Mouse (Mus musculus) midbrain, embryonic 11.5 days (tissue): ENCODE data around the gene Acot3. TPM values are rescaled to one million over a fixed set of nuclear protein-coding genes. Genes with fewer than 3 reads are reported as not detected.
"Not testable (repeated sequence)": the region's sequence is repeated elsewhere in the genome, so short reads cannot be mapped to it uniquely, and the experiment has no call there.

Source experiments
- ATAC-seq: fragments of 200-750 bp; cut with Nextera tagmentation; 2 replicates; pipeline ENCODE4 v1.8.0; 2017; ENCODE audit warnings: moderate TSS enrichment, moderate library complexity; ENCODE audit not compliant: low FRiP score
- DNase-seq: peaks from one replicate; pipeline ENCODE4 v3.0.0; 2015; ENCODE audit warnings: low spot score; ENCODE audit errors: missing footprints
- H3K27ac ChIP-seq: fragments of 300-500 bp; sonication (generic); 2 replicates; pipeline ENCODE4 v1.5.1; 2014; ENCODE audit warnings: low read depth, low read length
- H3K27me3 ChIP-seq: fragments of 300-500 bp; sonication (generic); 2 replicates; pipeline ENCODE4 v1.6.1; 2014; ENCODE audit warnings: mild to moderate bottlenecking, low read length, moderate library complexity, mixed read lengths; ENCODE audit not compliant: control insufficient read depth, insufficient read depth
- H3K36me3 ChIP-seq: fragments of 300-500 bp; sonication (generic); 2 replicates; pipeline ENCODE4 v1.6.1; 2014; ENCODE audit warnings: mild to moderate bottlenecking, low read length, moderate library complexity, mixed read lengths; ENCODE audit not compliant: control insufficient read depth, insufficient read depth
- H3K4me1 ChIP-seq: fragments of 300-500 bp; sonication (generic); 2 replicates; pipeline ENCODE4 v1.6.1; 2014; ENCODE audit warnings: low read length; ENCODE audit not compliant: control insufficient read depth, insufficient read depth
- H3K4me2 ChIP-seq: fragments of 300-500 bp; sonication (generic); 2 replicates; pipeline ENCODE4 v1.6.1; 2014; ENCODE audit warnings: mild to moderate bottlenecking, moderate library complexity
- H3K4me3 ChIP-seq: fragments of 300-500 bp; sonication (generic); 2 replicates; pipeline ENCODE4 v1.5.1; 2014; ENCODE audit warnings: low read depth, low read length
- H3K9ac ChIP-seq: fragments of 300-500 bp; sonication (generic); 2 replicates; pipeline ENCODE4 v1.6.1; 2014; ENCODE audit warnings: low read length
- H3K9me3 ChIP-seq: fragments of 300-500 bp; sonication (generic); 2 replicates; pipeline ENCODE4 v1.6.1; 2016; ENCODE audit warnings: low read length; ENCODE audit not compliant: control insufficient read depth
- WGBS: fragments of 180-500 bp; shearing (Covaris S2); extraction: QIAGEN DNeasy Blood & Tissue Kit; methylation state at CpG from one replicate; pipeline ENCODE4 v1.1.7; 2014; 5-methylcytosine and 5-hydroxymethylcytosine counted together
- polyA plus RNA-seq: library from polyadenylated mRNA; unstranded; fragments of >200 nt; fragmentation: Nextera tagmentation; extraction: Ambion mirVana; gene quantifications from 2 replicates; pipeline ENCODE4 v1.2.1, GENCODE M21; 2014

Acot3 gene
- polyA plus RNA-seq, 1 experiment from 2014 or later, result 0.18 TPM

DNA sequence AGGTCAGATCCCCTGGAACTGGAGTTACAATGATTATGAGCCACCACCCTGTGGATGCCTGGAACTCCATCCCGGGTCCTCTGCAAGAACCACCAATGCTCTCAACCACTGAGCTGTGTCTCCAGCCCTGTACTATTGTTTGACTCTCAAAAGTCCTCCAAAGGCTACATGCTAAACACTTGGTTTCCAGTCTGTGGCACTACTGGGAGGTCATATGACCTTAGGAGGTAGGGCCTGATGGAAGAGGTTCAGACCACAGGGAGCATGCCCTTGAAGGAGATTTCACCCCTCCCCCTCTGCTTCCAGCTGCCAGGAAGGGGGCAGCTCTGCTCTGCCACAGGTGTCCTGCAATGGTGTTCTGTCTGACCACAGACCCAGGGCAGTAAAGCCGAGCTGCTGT lies 18.6 kb upstream of the Acot3 start:
- H3K9me3 ChIP-seq, H3K4me1 ChIP-seq, H3K27me3 ChIP-seq, H3K4me2 ChIP-seq, H3K27ac ChIP-seq, H3K36me3 ChIP-seq, H3K9ac ChIP-seq, H3K4me3 ChIP-seq, DNase-seq, ATAC-seq: not testable (repeated sequence)
- WGBS, result 78% methylated on average over 2 of the region's 2 CpGs

GRCm38 (mm10) chr12:84034108-84034507 lies 17.8 kb upstream of the Acot3 start:
- 86% methylated on average over 4 of the region's 4 CpGs for WGBS
- Histone ChIP-seq H3K27ac (no peak overlapping the region), H3K4me2 (no peak overlapping the region), H3K36me3 (no peaks in the 10 kb centered on the region), H3K9me3 (no peaks in the 10 kb centered on the region), H3K9ac (no peak overlapping the region), H3K4me1 (no peaks in the 10 kb centered on the region), H3K4me3 (no peak overlapping the region), H3K27me3 (no peaks in the 10 kb centered on the region)
- ATAC-seq (no peak), DNase-seq (no peak)

GRCm38 (mm10) chr12:84038241-84038640 lies 13.7 kb upstream of the Acot3 start, which contains the start of gene Acot4:
Gene Acot4 (plus strand): TSS chr12:84038379.
- not testable (repeated sequence) for ATAC-seq, H3K27ac ChIP-seq

GRCm38 (mm10) chr12:84038691-84039111 lies 13.2 kb upstream of the Acot3 start, which contains the start of gene Gm49366:
Gene Gm49366 (plus strand): TSS chr12:84038935.
- peak within 1 kb of the TSS; percentile 45 for H3K9ac ChIP-seq
- H3K9me3 ChIP-seq, H3K36me3 ChIP-seq, H3K27ac ChIP-seq, ATAC-seq, H3K27me3 ChIP-seq, H3K4me1 ChIP-seq: not testable (repeated sequence)
- WGBS, result 2% methylated on average over 34 of the region's 39 CpGs
- DNase-seq, result peak; percentile 87
- peak within 1 kb of the TSS; percentile 51 for H3K4me2 ChIP-seq
- H3K4me3 ChIP-seq, result peak within 1 kb of the TSS; percentile 35

More at GRCm38 (mm10) chr12:84038241-84038640, 13.7 kb upstream of the Acot3 start, which contains the start of gene Acot4:
- H3K9ac ChIP-seq, result peak within 1 kb of the TSS; percentile 45
- not testable (repeated sequence) for H3K9me3 ChIP-seq, H3K4me1 ChIP-seq, H3K36me3 ChIP-seq, H3K27me3 ChIP-seq
- peak within 1 kb of the TSS; percentile 51 for H3K4me2 ChIP-seq
- DNase-seq, result peak; percentile 88
- peak within 1 kb of the TSS; percentile 35 for H3K4me3 ChIP-seq
- WGBS, result 13% methylated on average over 27 of the region's 32 CpGs

DNA sequence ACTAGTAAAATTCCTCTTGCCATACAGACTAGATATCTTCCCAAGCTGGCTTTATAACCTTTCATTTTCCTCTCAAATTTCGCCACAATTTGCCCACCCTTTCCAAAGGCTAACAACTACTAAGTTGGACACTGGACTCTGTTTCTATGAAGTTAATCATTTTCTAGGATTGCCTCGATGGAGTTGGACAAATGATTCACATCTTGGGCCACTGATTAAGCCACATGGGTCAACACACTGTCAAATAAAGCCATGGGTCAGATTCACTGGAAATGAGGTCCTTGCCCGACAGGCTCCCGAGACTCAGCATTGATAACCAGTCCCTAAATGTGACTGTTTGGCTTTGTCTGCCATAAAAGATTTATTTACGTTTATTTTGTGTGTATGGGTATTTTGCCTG lies 9.7 kb upstream of the Acot3 start:
- peaks cover 5% of the 10 kb centered on the region; the same call in 1 of the 2 replicates for H3K9me3 ChIP-seq
- H3K4me2 ChIP-seq, result no peak overlapping the region
- H3K4me3 ChIP-seq, result no peak overlapping the region
- no peak for ATAC-seq
- no peaks in the 10 kb centered on the region for H3K27me3 ChIP-seq
- no peak overlapping the region for H3K9ac ChIP-seq
- 85% methylated on average over 5 of the region's 5 CpGs for WGBS
- H3K36me3 ChIP-seq, result no peaks in the 10 kb centered on the region
- H3K27ac ChIP-seq, result no peak overlapping the region
- no peaks in the 10 kb centered on the region for H3K4me1 ChIP-seq
- no peak for DNase-seq

DNA sequence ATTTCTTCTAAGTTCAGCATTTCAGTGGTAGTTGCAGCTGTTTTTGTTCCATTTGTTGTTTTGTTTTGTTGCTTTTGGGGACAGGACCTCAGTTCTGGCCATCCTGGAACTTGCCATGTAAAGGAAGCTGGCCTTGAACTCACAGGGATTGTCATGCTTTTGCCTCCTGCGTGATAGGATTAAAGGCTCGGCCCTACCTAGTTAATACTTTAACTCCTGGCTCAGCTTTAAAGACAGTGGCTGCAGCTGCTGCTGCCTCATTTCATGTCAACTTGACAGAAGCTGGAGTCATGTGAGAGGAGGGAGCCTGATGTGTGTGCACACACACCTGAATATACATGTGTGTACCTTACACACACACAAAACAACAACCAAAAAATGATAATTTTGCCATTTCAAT lies 7.9 kb upstream of the Acot3 start:
- no peak overlapping the region for H3K27ac ChIP-seq
- WGBS, result 61% methylated on average over 2 of the region's 2 CpGs
- no peaks in the 10 kb centered on the region for H3K4me1 ChIP-seq
- no peak overlapping the region for H3K9ac ChIP-seq
- H3K36me3 ChIP-seq, result no peaks in the 10 kb centered on the region
- H3K9me3 ChIP-seq, result peaks cover 8% of the 10 kb centered on the region; the same call in 1 of the 2 replicates
- ATAC-seq (no peak), DNase-seq (no peak)
- no peak overlapping the region for H3K4me3 ChIP-seq
- no peak overlapping the region for H3K4me2 ChIP-seq
- H3K27me3 ChIP-seq, result no peaks in the 10 kb centered on the region

DNA sequence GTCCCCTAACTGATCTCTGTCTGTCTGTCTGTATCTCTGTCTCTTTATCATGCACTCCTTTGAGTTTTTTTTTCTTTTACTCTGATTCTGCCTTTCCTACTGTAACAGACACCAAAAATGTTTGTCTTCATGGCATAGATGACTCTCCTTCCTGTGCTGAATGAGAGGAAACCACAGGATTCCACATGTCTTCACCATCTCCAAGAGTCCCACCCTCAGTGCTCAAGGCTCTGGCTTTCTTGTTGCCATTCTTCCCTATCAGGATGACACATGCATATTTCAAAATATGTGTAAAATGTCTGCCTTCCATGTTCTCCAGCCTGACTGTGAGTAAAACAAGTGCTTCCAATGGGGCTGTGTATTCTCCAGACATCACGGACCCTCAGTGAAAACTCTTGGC lies 5.0 kb upstream of the Acot3 start:
- Histone ChIP-seq H3K4me3 (no peak overlapping the region), H3K4me1 (no peaks in the 10 kb centered on the region), H3K9me3 (peaks cover 3% of the 10 kb centered on the region; the same call in 1 of the 2 replicates), H3K9ac (no peak overlapping the region), H3K36me3 (no peaks in the 10 kb centered on the region), H3K27me3 (no peaks in the 10 kb centered on the region), H3K4me2 (no peak overlapping the region), H3K27ac (no peak overlapping the region)
- DNase-seq (no peak), ATAC-seq (no peak)
- 91% methylated on average over 1 of the region's 1 CpGs for WGBS

DNA sequence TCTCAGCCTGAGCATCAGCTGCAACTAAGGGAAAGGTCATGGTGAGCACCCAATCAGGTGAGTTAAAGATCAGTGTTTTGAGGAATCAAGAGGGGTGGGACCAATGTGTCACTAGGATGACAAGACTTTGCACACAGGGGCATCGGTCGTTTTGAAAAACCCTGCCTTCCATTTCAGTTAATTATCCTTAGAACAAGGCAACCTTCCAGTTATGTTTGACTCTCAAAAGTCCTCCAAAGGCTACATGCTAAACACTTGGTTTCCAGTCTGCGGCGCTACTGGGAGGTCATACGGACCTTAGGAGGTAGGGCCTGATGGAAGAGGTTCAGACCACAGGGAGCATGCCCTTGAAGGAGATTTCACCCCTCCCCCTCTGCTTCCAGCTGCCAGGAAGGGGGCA lies 1.2 kb upstream of the Acot3 start:
- H3K27ac ChIP-seq, H3K9me3 ChIP-seq, H3K4me1 ChIP-seq, ATAC-seq, H3K9ac ChIP-seq, H3K4me2 ChIP-seq, H3K4me3 ChIP-seq, H3K36me3 ChIP-seq, DNase-seq: not testable (repeated sequence)
- H3K27me3 ChIP-seq, result peaks cover 15% of the 10 kb centered on the region
- WGBS, result 91% methylated on average over 5 of the region's 5 CpGs

DNA sequence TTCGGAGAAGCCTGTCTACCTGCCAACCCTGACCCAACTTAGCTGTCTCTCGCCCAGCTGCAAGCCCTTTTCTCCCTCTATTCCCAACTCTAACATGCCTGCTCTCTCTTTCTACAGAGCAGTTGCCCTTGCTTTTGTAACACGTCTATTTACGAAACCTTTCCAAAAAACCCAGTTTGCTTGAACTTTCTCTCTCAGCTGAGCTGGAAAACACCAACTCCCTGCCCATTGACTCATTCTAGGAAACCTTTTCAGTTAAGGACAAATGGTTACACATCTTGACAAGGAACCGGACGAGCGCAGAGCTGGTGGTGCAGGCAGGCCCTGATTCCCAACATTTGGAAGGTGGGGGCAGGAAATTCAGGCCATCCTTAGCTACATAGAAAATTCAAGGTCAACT lies 665 bp downstream of the Acot3 start:
- Histone ChIP-seq H3K27ac (no peak overlapping the region), H3K4me3 (no peak overlapping the region), H3K9me3 (peaks cover 2% of the 10 kb centered on the region; the same call in 1 of the 2 replicates), H3K27me3 (peaks cover 15% of the 10 kb centered on the region), H3K4me2 (no peak overlapping the region), H3K4me1 (no peaks in the 10 kb centered on the region), H3K9ac (no peak overlapping the region), H3K36me3 (no peaks in the 10 kb centered on the region)
- ATAC-seq (no peak), DNase-seq (peak; percentile 88)
- 88% methylated on average over 7 of the region's 7 CpGs for WGBS
